Mouse (Mus musculus) G1E (cell line): ENCODE measurements around the gene Agap1. TPM values are rescaled to one million over a fixed set of nuclear protein-coding genes. Genes with fewer than 3 reads are reported as not detected.

Experiments used
- ATAC-seq: 2 replicates; pipeline ENCODE4 v1.8.0; 2016; ENCODE audit warnings: mild to moderate bottlenecking; ENCODE audit not compliant: insufficient number of reproducible peaks, poor library complexity, low FRiP score, severe bottlenecking; ENCODE audit errors: extremely low read depth
- DNase-seq: peaks from one replicate; pipeline ENCODE4 v3.0.0; 2012; ENCODE audit warnings: low spot score
- H3K27me3 ChIP-seq: 2 replicates; pipeline ENCODE4 v1.6.1; 2012; ENCODE audit warnings: mild to moderate bottlenecking, low read length, inconsistent platforms; ENCODE audit not compliant: insufficient read depth
- H3K36me3 ChIP-seq: replicated peaks from 2 replicates; pipeline ENCODE3; 2012; ENCODE audit warnings: mild to moderate bottlenecking, inconsistent platforms
- H3K4me1 ChIP-seq: 2 replicates; pipeline ENCODE4 v1.6.1; 2012; ENCODE audit warnings: low read depth, low read length, inconsistent platforms, mixed read lengths; ENCODE audit not compliant: insufficient read depth
- H3K4me3 ChIP-seq: 2 replicates; pipeline ENCODE4 v1.5.1; 2012; ENCODE audit warnings: low read depth, mild to moderate bottlenecking, inconsistent platforms, low read length, moderate library complexity, mixed read lengths
- H3K9me3 ChIP-seq: replicated peaks from 2 replicates; pipeline ENCODE4 v1.6.1; 2012; ENCODE audit warnings: inconsistent platforms
- CTCF ChIP-seq: IDR thresholded peaks from 2 replicates; pipeline ENCODE4 v1.5.1; 2012; ENCODE audit warnings: low read depth, low read length, inconsistent platforms, mixed read lengths
- GATA1 ChIP-seq: IDR thresholded peaks from 2 replicates; pipeline ENCODE4 v1.6.1; 2012; ENCODE audit warnings: borderline replicate concordance, low read length, inconsistent platforms, mixed read lengths
- GATA2 ChIP-seq: IDR thresholded peaks from 2 replicates; pipeline ENCODE4 v1.6.1; 2012; ENCODE audit warnings: low read depth, low read length, inconsistent platforms, borderline replicate concordance
- POLR2AphosphoS5 ChIP-seq: IDR thresholded peaks from 2 replicates; pipeline ENCODE4 v1.6.1; 2012; ENCODE audit warnings: low read depth, low read length, inconsistent platforms; ENCODE audit not compliant: insufficient replicate concordance
- TAL1 ChIP-seq: conservative IDR thresholded peaks from 2 replicates; pipeline ENCODE4 v1.6.1; 2012; ENCODE audit warnings: low read depth, low read length, inconsistent platforms, mixed read lengths
- polyA plus RNA-seq: library from polyadenylated mRNA; stranded (reverse); fragments of >175 nt; gene quantifications from 2 replicates; pipeline ENCODE4 v1.2.3, GENCODE M21; 2012
- total RNA-seq, 2 experiments: library from RNA; stranded (forward) in 1 of 2; stranded (reverse) in 1 of 2; fragments of 200-1000 nt in 1 of 2; fragments of >200 nt in 1 of 2; fragmentation: Nextera tagmentation in 1 of 2; gene quantifications; 2 replicates each; pipeline ENCODE4 v1.2.3; 2014 to 2017

The Agap1 gene
- total and polyA plus RNA-seq, 3 experiments = 0.01 to 0.45 (median 0.16) TPM

DNA sequence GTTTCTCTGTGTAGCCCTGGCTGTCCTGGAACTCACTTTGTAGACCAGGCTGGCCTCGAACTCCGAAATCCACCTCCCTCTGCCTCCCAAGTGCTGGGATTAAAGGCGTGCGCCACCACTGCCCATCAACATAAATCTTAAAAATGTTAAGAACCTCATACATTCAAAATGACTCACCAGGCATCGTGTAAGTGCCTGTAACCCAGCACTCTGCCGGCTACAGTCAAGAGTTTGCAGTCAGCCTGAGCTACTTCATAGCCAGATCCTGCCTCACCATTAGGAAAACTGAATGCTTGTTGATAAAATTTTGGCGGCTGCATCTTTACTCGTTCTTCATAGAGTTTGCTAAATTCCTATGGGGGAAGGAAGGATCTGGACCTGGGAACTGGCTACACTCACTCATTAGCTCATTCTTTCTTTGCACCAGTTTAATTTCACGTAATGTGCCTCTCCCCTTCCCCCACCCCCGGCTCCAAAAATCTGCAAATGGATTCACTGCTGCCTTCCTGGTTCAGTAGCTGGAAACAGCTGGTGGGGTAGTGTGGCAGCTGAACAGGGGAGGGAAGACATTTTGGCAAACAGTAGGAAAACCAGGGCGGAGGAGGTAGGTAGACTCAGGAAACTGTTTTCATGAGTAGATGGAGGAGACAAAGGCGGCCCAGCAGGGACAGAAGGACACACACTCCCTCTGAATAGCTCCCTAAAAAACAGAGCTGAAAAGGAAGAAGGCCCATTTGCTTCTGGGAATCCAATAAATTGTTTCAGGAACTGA lies 415.7 kb downstream of the Agap1 start:
- H3K4me1 ChIP-seq = no peaks in the 10 kb centered on the region
- H3K27me3 ChIP-seq = no peaks in the 10 kb centered on the region

DNA sequence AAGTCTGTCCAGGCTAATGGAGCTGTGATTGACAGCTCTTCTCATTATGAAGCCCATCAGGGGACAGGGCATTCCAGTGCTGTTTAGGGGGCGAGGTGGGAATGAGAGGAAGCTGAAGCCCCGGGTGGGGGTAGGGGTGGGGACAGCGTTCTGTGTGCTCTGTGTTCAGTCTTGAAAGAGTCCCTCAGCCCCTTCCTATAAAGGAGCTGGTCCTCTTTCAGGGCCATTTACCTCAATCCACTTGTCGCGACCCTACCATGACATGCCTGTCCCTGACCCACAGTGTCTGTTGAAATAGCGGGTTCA lies 416.3 kb downstream of the Agap1 start:
- H3K4me1 ChIP-seq = no peaks in the 10 kb centered on the region
- no peak overlapping the region for H3K4me3 ChIP-seq
- no peaks in the 10 kb centered on the region for H3K36me3 ChIP-seq
- H3K27me3 ChIP-seq = no peaks in the 10 kb centered on the region
- ATAC-seq (no peak), DNase-seq (no peak)
- no peak for TF ChIP-seq GATA2
- TF ChIP-seq GATA1 = no peak
- no peak for TF ChIP-seq POLR2AphosphoS5
- TF ChIP-seq CTCF = no peak
- peaks cover 78% of the 10 kb centered on the region for H3K9me3 ChIP-seq

More for the DNA sequence above, 415.7 kb downstream of the Agap1 start:
- H3K9me3 ChIP-seq = peaks cover 80% of the 10 kb centered on the region
- no peaks in the 10 kb centered on the region for H3K36me3 ChIP-seq
- H3K4me3 ChIP-seq = no peak overlapping the region
- ATAC-seq = no peak
- TF ChIP-seq TAL1 = no peak
- no peak for TF ChIP-seq POLR2AphosphoS5
- no peak for TF ChIP-seq GATA1
- no peak for TF ChIP-seq CTCF
- no peak for TF ChIP-seq GATA2
- no peak for DNase-seq

DNA sequence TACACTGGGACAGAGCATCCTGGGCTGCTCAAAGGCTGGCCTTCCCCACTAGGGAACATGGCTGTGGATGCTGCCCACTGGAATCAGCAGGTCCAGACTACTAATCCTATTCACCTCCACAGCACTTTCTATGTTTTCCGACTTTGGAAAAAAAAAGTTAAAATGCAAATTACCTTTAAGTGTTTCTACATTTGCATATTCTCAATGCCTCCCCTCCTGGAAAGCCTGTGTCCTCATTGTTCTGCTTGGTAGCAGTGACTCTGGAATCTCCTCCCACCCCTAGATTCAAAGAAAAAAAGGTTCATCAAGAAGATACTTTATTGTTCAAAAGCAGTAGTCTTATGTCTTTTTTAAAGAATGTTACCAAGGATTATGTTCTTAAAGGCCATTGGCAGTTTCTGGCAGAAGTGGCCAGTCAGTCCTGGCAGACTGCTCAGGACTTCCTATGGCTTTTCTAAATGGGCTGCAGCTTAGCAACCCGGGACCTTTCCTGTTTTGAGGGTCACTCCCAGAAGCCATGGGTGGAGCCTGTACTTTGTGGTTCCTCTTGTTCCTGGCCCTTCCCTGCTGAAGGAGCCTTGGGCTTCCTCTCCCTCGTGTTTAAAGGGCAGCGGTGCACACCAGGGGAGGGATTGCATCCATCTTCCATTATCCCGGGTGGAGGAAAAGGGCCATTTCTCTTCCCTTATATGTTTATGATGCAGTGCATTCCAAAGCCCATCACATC lies 421.9 kb downstream of the Agap1 start:
- no peak for DNase-seq
- Histone ChIP-seq H3K4me3 (no peak overlapping the region), H3K4me1 (no peaks in the 10 kb centered on the region), H3K36me3 (no peaks in the 10 kb centered on the region), H3K9me3 (peaks cover 86% of the 10 kb centered on the region), H3K27me3 (no peaks in the 10 kb centered on the region; the same call in 1 of the 2 replicates)
- no peak for ATAC-seq
- no peak for TF ChIP-seq TAL1
- TF ChIP-seq POLR2AphosphoS5 = no peak

DNA sequence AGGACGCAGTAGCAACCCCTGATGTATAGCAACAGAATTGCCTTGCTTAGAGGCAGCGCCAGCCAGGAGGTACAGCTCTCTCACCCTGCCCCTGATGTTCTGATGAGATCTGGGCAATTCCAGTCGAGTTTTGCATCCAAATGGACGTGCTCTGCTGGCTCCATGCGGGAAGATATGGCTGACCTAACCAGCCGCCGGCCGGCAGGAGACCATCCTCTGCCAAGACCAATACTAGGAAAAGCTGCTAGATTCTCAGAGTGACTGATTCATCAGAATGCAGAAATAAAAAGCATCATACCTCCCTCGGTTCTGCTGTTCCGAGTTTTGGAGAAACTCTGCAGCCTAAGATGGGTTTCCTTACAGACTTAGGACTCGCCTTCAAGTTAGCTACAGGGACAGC lies 423.9 kb downstream of the Agap1 start:
- H3K9me3 ChIP-seq = peaks cover 87% of the 10 kb centered on the region
- ATAC-seq = no peak
- H3K4me1 ChIP-seq = no peaks in the 10 kb centered on the region
- H3K4me3 ChIP-seq = no peak overlapping the region
- H3K27me3 ChIP-seq = no peaks in the 10 kb centered on the region; the same call in 1 of the 2 replicates
- no peak for DNase-seq
- TF ChIP-seq GATA1 (no peak), POLR2AphosphoS5 (no peak), GATA2 (no peak), CTCF (no peak), TAL1 (no peak)
- no peaks in the 10 kb centered on the region for H3K36me3 ChIP-seq

DNA sequence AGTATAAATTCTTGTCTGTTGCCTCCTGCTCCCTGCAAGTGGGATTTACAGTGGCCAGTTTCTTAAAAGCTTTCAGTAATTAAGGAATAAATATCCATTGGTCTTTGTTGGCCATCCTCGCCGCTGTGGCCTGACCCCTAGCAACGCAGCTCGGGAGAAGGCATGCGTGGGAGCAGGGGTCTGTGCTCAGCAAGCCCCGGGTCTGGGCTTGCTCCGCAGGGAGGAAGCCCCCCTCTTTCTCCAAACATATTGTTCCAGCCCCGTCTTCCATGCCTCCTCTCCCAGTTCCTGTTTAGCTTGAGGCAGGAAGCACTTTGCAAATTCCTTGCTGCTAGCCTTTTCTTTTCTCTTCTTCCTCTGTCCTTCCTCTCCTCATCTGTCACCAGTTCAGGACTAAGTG lies 425.6 kb downstream of the Agap1 start:
- Histone ChIP-seq H3K36me3 (no peaks in the 10 kb centered on the region), H3K27me3 (no peaks in the 10 kb centered on the region; the same call in 1 of the 2 replicates), H3K4me3 (no peak overlapping the region), H3K9me3 (peaks cover 94% of the 10 kb centered on the region), H3K4me1 (no peaks in the 10 kb centered on the region)
- no peak for ATAC-seq
- DNase-seq = no peak
- TF ChIP-seq CTCF (no peak), GATA1 (no peak), POLR2AphosphoS5 (no peak), GATA2 (no peak), TAL1 (no peak)

DNA sequence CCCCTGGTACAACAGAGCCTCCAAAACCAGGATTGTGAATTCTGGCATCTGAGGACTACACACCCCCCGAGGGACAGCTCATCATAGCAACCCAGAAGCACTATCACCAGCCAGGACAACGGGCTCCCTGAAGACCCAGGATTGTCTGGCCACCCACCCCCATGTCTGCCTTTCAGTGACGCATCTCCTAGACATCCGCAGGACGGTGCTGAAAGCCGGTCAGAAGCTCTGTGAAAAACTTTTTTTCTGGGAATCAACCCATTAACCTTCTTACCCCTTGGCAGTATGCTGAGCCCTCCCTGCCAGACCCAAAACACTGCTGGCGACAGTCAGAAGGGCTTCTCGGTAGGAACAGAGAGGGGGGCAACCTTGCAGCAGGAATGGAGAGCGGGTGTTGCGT lies 426.2 kb downstream of the Agap1 start:
- no peak for TF ChIP-seq POLR2AphosphoS5
- TF ChIP-seq CTCF = no peak
- TF ChIP-seq GATA1 = no peak
- no peak for TF ChIP-seq TAL1
- TF ChIP-seq GATA2 = no peak
- Histone ChIP-seq H3K9me3 (peaks cover 95% of the 10 kb centered on the region), H3K4me1 (no peaks in the 10 kb centered on the region), H3K4me3 (no peak overlapping the region), H3K36me3 (no peaks in the 10 kb centered on the region), H3K27me3 (no peaks in the 10 kb centered on the region; the same call in 1 of the 2 replicates)
- ATAC-seq (no peak), DNase-seq (no peak)
